Mouse (Mus musculus) G1E (cell line): ENCODE results near the gene Fhl5.

ENCODE experiments used
- CTCF ChIP-seq: IDR thresholded peaks from 2 replicates; pipeline ENCODE4 v1.5.1; 2012; ENCODE audit warnings: low read depth, low read length, inconsistent platforms, mixed read lengths
- GATA1 ChIP-seq: IDR thresholded peaks from 2 replicates; pipeline ENCODE4 v1.6.1; 2012; ENCODE audit warnings: borderline replicate concordance, low read length, inconsistent platforms, mixed read lengths

DNA sequence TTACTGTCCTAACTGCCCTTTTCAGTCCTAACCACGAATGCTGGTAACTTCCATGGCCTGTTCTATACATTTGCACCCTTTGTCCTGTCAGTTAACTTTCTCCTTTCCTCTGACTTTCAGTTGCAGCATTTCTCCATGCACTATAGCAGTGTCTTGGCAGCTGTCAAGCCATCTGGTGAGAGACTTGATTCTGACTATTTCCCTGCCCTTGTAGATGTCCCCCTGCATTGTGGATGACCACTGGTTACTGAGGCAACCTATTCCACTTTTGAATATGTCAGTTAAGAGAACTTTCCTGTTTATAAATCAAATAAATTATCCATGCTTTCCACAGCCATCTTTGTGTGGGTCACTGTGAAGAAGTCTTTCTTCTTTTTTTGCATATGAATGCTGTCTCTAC is 45.4 kb downstream of the Fhl5 start:
- no peak for TF ChIP-seq CTCF
- TF ChIP-seq GATA1, result no peak
